Mouse (Mus musculus): ENCODE results near the gene Gpr87.
A peak's percentile ranks its signal among the peaks of the same experiment; 100 is the strongest.

Gene Gpr87

GRCm38 (mm10) chr3:59139651-59140051 lies 55.3 kb downstream of the Gpr87 start:
- DNase-seq (ENCODE audit: low spot score in 2 of 2) = no peak

GRCm38 (mm10) chr3:59138946-59139468 lies 55.9 kb downstream of the Gpr87 start:
- DNase-seq (ENCODE audit: low spot score in 2 of 2) = no peak

GRCm38 (mm10) chr3:59135911-59136653 lies 58.8 kb downstream of the Gpr87 start:
- DNase-seq (ENCODE audit: low spot score in 2 of 2) = no peak

GRCm38 (mm10) chr3:59133189-59133588 lies 61.7 kb downstream of the Gpr87 start:
- DNase-seq (ENCODE audit: low spot score in 2 of 2) = no peak

GRCm38 (mm10) chr3:59131966-59132365 lies 62.9 kb downstream of the Gpr87 start:
- DNase-seq (ENCODE audit: low spot score in 2 of 2) = no peak

GRCm38 (mm10) chr3:59131081-59131480 lies 63.8 kb downstream of the Gpr87 start:
- no peak for DNase-seq (ENCODE audit: low spot score in 2 of 2)

GRCm38 (mm10) chr3:59130431-59130830 lies 64.5 kb downstream of the Gpr87 start:
- DNase-seq (ENCODE audit: low spot score in 2 of 2) = peak in 1 of 2 experiments; percentile 27

GRCm38 (mm10) chr3:59129547-59129946 lies 65.4 kb downstream of the Gpr87 start:
- DNase-seq (ENCODE audit: low spot score in 2 of 2) = no peak
